Mouse (Mus musculus) Patski (cell line): ENCODE data around the gene Olfr1174-ps. TPM values are rescaled to one million over a fixed set of nuclear protein-coding genes. Genes with fewer than 3 reads are reported as not detected.

Source experiments
- ATAC-seq: fragments of 100-300 bp; one replicate; pipeline ENCODE4 v1.8.0; 2021
- CTCF ChIA-PET: fragments of 350-600 bp; sonication (Branson Sonifier 250); formaldehyde crosslinking; loops from one replicate; lab custom pipeline; 2022; ENCODE audit warnings: inconsistent platforms; lab: Charles Lee
- POLR2A ChIA-PET: fragments of 350-600 bp; sonication (Branson Sonifier 250); formaldehyde crosslinking; loops from one replicate; lab custom pipeline; 2022; ENCODE audit warnings: antibody characterized with exemption, inconsistent platforms; lab: Charles Lee
- DNase-seq: peaks from one replicate; pipeline ENCODE4 v3.0.0-alpha.2; 2011; ENCODE audit warnings: low read depth, low spot score
- H3K27me3 ChIP-seq: fragments of 371-371 bp; one replicate; pipeline ENCODE4 v1.5.1; 2021
- CTCF ChIP-seq: fragments of 100-300 bp; IDR thresholded peaks from one replicate; pipeline ENCODE4 v1.5.1; 2021
- in situ Hi-C: fragments of 300-500 bp; cut with MboI; formaldehyde crosslinking; loops from 3 replicates; pipeline ENCODE4 v1.11.1; 2018; ENCODE audit warnings: low pct_unique_long_range_greater_than_20kb, mixed read lengths
- polyA plus RNA-seq: library from polyadenylated mRNA; unstranded; gene quantifications from one replicate; pipeline ENCODE4 v1.2.3, GENCODE M21; 2021

Olfr1174-ps gene
- polyA plus RNA-seq, result not detected

GRCm38 (mm10) chr2:88315035-88315434, at the start of gene Olfr1174-ps:
Olfr1174-ps (minus strand) TSS chr2:88315135.
- H3K27me3 ChIP-seq, result no peaks in the 10 kb centered on the region
- no peak for TF ChIP-seq CTCF
- ChIA-PET CTCF (no interaction called here), POLR2A (no interaction called here)
- ATAC-seq, result no peak
- in situ Hi-C loops, result no loop called here
- DNase-seq, result no peak

GRCm38 (mm10) chr2:88356304-88356703, 41.4 kb upstream of the Olfr1174-ps start:
- DNase-seq (no peak), ATAC-seq (no peak)
- no peaks in the 10 kb centered on the region for H3K27me3 ChIP-seq
- POLR2A ChIA-PET, result no interaction called here
- no peak for TF ChIP-seq CTCF
- in situ Hi-C loops, result loop anchor here (10.0 kb wide), 1 partner anchor 1188 kb away; no protein-coding TSS in a partner anchor
- CTCF ChIA-PET, result interaction anchor here (1.0 to 2.0 kb wide), 3 partner anchors 15 to 17 kb away, joined by 3 to 5 read pairs (median 3); no protein-coding TSS in a partner anchor

GRCm38 (mm10) chr2:88346392-88346791, 31.5 kb upstream of the Olfr1174-ps start, which contains the start of gene Olfr1177-ps:
Olfr1177-ps (minus strand) TSS chr2:88346492.
- no peaks in the 10 kb centered on the region for H3K27me3 ChIP-seq
- no peak for TF ChIP-seq CTCF
- in situ Hi-C loops, result no loop called here
- ATAC-seq, result no peak
- CTCF ChIA-PET, result no interaction called here
- no peak for DNase-seq
- POLR2A ChIA-PET, result no interaction called here

- H3K27me3 ChIP-seq, result no peaks in the 10 kb centered on the region
- DNase-seq, result no peak
- no peak for TF ChIP-seq CTCF
- POLR2A ChIA-PET, result no interaction called here
- in situ Hi-C loops, result no loop called here
- ATAC-seq, result no peak
- CTCF ChIA-PET, result no interaction called here
Measured at GRCm38 (mm10) chr2:88336421-88336820, 21.5 kb upstream of the Olfr1174-ps start, which contains the start of gene Olfr1176. Olfr1176 (plus strand) TSS chr2:88336721.

- TF ChIP-seq CTCF, result no peak
- H3K27me3 ChIP-seq, result no peaks in the 10 kb centered on the region
- in situ Hi-C loops, result no loop called here
- DNase-seq (no peak), ATAC-seq (no peak)
- POLR2A ChIA-PET, result no interaction called here
- CTCF ChIA-PET, result no interaction called here
Measured at GRCm38 (mm10) chr2:88327115-88327514, 12.2 kb upstream of the Olfr1174-ps start, which contains the start of gene Olfr1175-ps. Olfr1175-ps (minus strand) TSS chr2:88327215.

GRCm38 (mm10) chr2:88279775-88280174, 35.2 kb downstream of the Olfr1174-ps start, which contains the start of gene Olfr1173:
Olfr1173 (minus strand) TSS chr2:88279875.
- ChIA-PET POLR2A (no interaction called here), CTCF (no interaction called here)
- DNase-seq, result no peak
- in situ Hi-C loops, result no loop called here
- no peak for TF ChIP-seq CTCF
- ATAC-seq, result no peak
- H3K27me3 ChIP-seq, result no peaks in the 10 kb centered on the region

Other genes with a start within 250 kb of the Olfr1174-ps start
- gene Olfr1163, start 243.3 kb downstream of the Olfr1174-ps start, polyA plus RNA-seq, result not detected
- not detected for gene Olfr1164, start 221.2 kb downstream of the Olfr1174-ps start, polyA plus RNA-seq
- not detected for gene Olfr1166, start 186.9 kb downstream of the Olfr1174-ps start, polyA plus RNA-seq
- gene Olfr1167, start 159.9 kb downstream of the Olfr1174-ps start, polyA plus RNA-seq, result not detected
- gene Olfr1168, start 133.3 kb downstream of the Olfr1174-ps start, polyA plus RNA-seq, result not detected
- not detected for gene Olfr1170, start 86.8 kb downstream of the Olfr1174-ps start, polyA plus RNA-seq
- 0.03 TPM for gene Olfr1173, start 35.3 kb downstream of the Olfr1174-ps start, polyA plus RNA-seq
- gene Olfr1175-ps, start 12.1 kb upstream of the Olfr1174-ps start, polyA plus RNA-seq, result not detected
- gene Olfr1176, start 21.6 kb upstream of the Olfr1174-ps start, polyA plus RNA-seq, result not detected
- not detected for gene Olfr1177-ps, start 31.4 kb upstream of the Olfr1174-ps start, polyA plus RNA-seq
- not detected for gene Olfr1178, start 71.9 kb upstream of the Olfr1174-ps start, polyA plus RNA-seq
- not detected for gene Olfr1179, start 91.3 kb upstream of the Olfr1174-ps start, polyA plus RNA-seq
- gene Olfr1180, start 104.0 kb upstream of the Olfr1174-ps start, polyA plus RNA-seq, result not detected
- gene Olfr1181, start 111.0 kb upstream of the Olfr1174-ps start, polyA plus RNA-seq, result not detected
- not detected for gene Gm13757, start 134.0 kb upstream of the Olfr1174-ps start, polyA plus RNA-seq
- gene Olfr1183, start 139.7 kb upstream of the Olfr1174-ps start, polyA plus RNA-seq, result not detected
- gene Olfr1184, start 168.5 kb upstream of the Olfr1174-ps start, polyA plus RNA-seq, result not detected
- gene Olfr1185-ps1, start 178.2 kb upstream of the Olfr1174-ps start, polyA plus RNA-seq, result not detected
- not detected for gene Olfr1186, start 203.4 kb upstream of the Olfr1174-ps start, polyA plus RNA-seq
- gene Olfr1188, start 241.8 kb upstream of the Olfr1174-ps start, polyA plus RNA-seq, result not detected